Mouse (Mus musculus): Measurements from ENCODE around the gene Dicer1.

GRCm38 (mm10) chr12:104761411-104761810 is 9.7 kb upstream of the Dicer1 start:
- no peak for TF ChIP-seq POLR2A (IDR thresholded peaks at IDR 0.05; ENCODE audit: borderline replicate concordance, extremely low read depth, insufficient read depth, insufficient read length, poor library complexity, severe bottlenecking)
- TF ChIP-seq CTCF (IDR thresholded peaks at IDR 0.05; ENCODE audit: borderline replicate concordance, extremely low read depth, insufficient read depth, insufficient read length) = no peak
